Mouse (Mus musculus): ENCODE data around the gene Elane. TPM values are rescaled to one million over a fixed set of nuclear protein-coding genes. Genes with fewer than 3 reads are reported as not detected.

The Elane gene
- polyA plus RNA-seq, 1 experiment from 2014 or later = 0.92 TPM

DNA sequence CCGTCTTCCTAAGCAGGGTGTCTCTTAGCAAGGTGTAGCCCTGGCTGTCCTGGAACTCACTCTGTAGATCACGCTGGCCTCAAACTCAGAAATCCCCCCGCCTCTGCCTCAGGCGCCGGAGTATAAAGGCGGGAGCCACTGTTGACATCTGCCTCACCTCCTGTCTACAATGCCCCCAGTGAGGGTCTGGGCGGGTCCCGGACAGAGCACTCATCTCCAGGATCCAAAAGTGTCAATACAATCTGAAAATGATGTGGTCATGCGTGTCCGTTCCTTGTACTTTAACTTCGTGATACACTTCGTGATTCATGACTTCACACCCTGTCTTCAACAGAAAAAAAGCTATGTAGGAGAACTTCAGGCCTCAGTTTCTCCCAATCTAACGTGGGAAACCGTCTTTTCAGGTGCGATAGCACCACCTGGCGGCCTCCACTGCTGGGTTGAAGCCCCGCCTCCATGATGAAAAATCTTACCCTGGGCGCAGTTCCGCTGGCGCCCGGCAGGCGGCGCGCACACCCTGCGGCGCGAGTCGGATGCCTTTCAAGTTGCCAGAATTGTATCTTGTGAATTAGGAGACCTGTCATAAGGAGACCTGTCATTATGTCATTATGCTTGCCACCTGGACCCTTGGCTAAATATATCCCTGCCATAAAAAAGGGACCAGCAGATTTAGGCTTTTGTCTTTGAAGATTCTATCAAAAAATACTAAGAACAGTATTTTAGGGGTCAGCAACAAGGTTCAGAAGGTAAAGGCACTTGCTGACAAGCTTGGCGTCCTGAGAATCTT lies 39.1 kb downstream of the Elane start:
- Histone ChIP-seq H3K27ac (ENCODE audit: low read length) (peak overlapping the region; percentile 95; the same call in 1 of the 2 replicates), H3K4me1 (ENCODE audit: insufficient read depth, low read depth, low read length) (peaks cover 24% of the 10 kb centered on the region), H3K9me3 (ENCODE audit: low read length) (no peaks in the 10 kb centered on the region), H3K27me3 (replicated peaks; ENCODE audit: insufficient read depth, low read length) (peaks cover 26% of the 10 kb centered on the region), H3K36me3 (ENCODE audit: insufficient read depth, low read length) (no peaks in the 10 kb centered on the region), H3K4me2 (replicated peaks; ENCODE audit: low read depth, low read length) (peak overlapping the region; percentile 90; the same call in 1 of the 2 replicates), H3K4me3 (ENCODE audit: low read depth, low read length) (no peak overlapping the region), H3K9ac (replicated peaks; ENCODE audit: low read depth) (no peak overlapping the region)
- peak; percentile 10; the same call in 1 of the 2 replicates for ATAC-seq
- DNase-seq (ENCODE audit: low spot score) = peak; percentile 89
- peak; percentile 100 for TF ChIP-seq CTCF (IDR thresholded peaks at IDR 0.05)
- TF ChIP-seq EP300 (IDR thresholded peaks at IDR 0.05) = no peak
- WGBS = 11% methylated on average over 29 of the region's 29 CpGs

DNA sequence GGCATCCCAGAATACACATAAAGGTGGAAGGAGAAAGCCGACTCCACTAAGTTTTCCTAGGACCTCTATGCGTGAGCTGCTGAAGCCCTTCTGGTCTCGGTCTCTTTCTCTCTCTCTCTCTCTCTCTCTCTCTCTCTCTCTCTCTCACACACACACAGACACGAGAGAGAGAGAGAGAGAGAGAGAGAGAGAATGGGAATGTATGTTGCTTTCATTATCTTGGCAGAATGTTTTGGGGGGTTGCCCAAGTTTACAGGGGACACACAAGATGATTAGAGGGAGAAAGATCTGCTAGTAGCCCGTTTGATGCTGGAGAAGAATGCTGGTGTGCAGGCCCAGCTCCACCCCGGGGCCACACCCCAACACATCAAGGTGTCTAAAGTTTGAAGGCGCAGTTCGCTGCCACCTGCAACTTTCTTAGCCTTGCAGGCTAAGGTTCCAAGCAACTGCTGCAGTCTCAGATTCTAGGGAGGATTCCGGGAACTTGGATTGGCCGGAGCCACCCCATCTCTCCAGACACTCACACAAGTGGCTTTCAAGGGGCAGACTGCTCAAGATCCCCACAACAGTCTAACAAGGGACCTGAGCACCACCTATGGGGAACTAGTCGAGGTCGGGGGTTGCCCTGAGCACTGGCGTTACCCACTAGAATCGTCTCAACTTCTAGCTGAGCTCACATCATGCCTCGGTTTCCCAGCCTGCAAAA lies 39.9 kb downstream of the Elane start:
- peak overlapping the region; percentile 83; the same call in 1 of the 2 replicates for H3K9ac ChIP-seq (replicated peaks; ENCODE audit: low read depth)
- no peak for TF ChIP-seq EP300 (IDR thresholded peaks at IDR 0.05)
- 0 out of 2 replicates have a peak, but pooled peaks have one; percentile 9 for TF ChIP-seq CTCF (IDR thresholded peaks at IDR 0.05)
- no peaks in the 10 kb centered on the region for H3K9me3 ChIP-seq (ENCODE audit: low read length)
- H3K4me2 ChIP-seq (replicated peaks; ENCODE audit: low read depth, low read length) = peak overlapping the region; percentile 90
- H3K36me3 ChIP-seq (ENCODE audit: insufficient read depth, low read length) = peaks cover 4% of the 10 kb centered on the region; the same call in 1 of the 2 replicates
- H3K4me3 ChIP-seq (ENCODE audit: low read depth, low read length) = peak overlapping the region; percentile 78
- DNase-seq (ENCODE audit: low spot score) (no peak), ATAC-seq (no peak)
- peak overlapping the region; percentile 95 for H3K27ac ChIP-seq (ENCODE audit: low read length)
- H3K4me1 ChIP-seq (ENCODE audit: insufficient read depth, low read depth, low read length) = peaks cover 24% of the 10 kb centered on the region
- 5% methylated on average over 14 of the region's 15 CpGs for WGBS
- peaks cover 18% of the 10 kb centered on the region for H3K27me3 ChIP-seq (replicated peaks; ENCODE audit: insufficient read depth, low read length)

DNA sequence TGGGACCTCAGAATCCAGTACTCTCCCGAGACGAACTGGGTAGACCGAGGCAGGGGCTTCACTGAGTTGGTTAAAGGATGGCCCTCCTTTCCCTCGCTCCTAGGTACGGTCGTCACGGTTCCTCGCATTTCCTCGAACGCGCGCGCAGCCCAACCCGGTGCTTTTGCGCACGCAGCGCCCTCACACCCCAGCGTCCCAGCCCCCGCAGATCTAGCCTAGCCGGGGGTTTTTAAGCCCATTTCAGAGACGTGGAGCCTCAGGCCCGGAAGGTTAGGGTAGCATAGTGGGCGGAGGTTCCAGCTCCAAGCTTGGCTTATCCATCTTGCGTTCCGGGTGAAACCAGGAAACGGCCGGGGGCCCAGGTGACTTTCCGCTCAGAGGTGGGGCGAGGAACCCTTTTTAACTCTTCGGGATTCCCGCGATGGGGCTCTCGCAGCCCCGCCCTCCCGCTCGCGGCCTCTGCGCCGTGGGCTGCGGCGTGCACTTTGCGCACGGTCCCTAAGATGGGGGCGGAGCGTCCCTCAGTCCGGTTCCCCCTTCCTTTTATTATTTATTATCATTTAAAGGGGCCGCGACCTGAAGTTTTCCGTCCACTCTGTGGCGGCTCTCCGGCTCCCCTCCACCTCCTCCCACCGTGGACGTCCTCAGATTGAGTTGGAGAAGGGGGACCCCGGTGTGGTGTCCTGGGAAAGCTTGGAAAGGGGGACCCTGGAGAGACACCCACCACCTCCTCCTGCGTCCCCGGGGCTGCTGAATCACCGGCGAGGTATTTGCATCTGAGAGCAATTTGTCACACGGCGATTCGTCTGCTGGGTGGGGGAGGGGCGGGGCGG lies 40.7 kb downstream of the Elane start, which contains the start of gene Arid3a:
TSS of gene Arid3a (plus strand) at position 553 of the 833 bp plus-strand sequence.
- TF ChIP-seq EP300 (IDR thresholded peaks at IDR 0.05) = 0 out of 2 replicates have a peak, but pooled peaks have one; percentile 34
- TF ChIP-seq CTCF (IDR thresholded peaks at IDR 0.05) = no peak
- Histone ChIP-seq H3K4me3 (ENCODE audit: low read depth, low read length) (peak within 1 kb of the TSS; percentile 78), H3K9ac (replicated peaks; ENCODE audit: low read depth) (peak within 1 kb of the TSS; percentile 83), H3K4me2 (replicated peaks; ENCODE audit: low read depth, low read length) (peak within 1 kb of the TSS; percentile 90), H3K27me3 (replicated peaks; ENCODE audit: insufficient read depth, low read length) (peaks cover 10% of the 10 kb centered on the region; the same call in 1 of the 2 replicates), H3K9me3 (ENCODE audit: low read length) (no peaks in the 10 kb centered on the region), H3K4me1 (ENCODE audit: insufficient read depth, low read depth, low read length) (peaks cover 18% of the 10 kb centered on the region), H3K36me3 (ENCODE audit: insufficient read depth, low read length) (peaks cover 12% of the 10 kb centered on the region; the same call in 1 of the 2 replicates), H3K27ac (ENCODE audit: low read length) (peak within 1 kb of the TSS; percentile 95)
- peak; percentile 81 for ATAC-seq
- under 1% methylated on average over 61 of the region's 63 CpGs for WGBS
- peak; percentile 97 for DNase-seq (ENCODE audit: low spot score)

DNA sequence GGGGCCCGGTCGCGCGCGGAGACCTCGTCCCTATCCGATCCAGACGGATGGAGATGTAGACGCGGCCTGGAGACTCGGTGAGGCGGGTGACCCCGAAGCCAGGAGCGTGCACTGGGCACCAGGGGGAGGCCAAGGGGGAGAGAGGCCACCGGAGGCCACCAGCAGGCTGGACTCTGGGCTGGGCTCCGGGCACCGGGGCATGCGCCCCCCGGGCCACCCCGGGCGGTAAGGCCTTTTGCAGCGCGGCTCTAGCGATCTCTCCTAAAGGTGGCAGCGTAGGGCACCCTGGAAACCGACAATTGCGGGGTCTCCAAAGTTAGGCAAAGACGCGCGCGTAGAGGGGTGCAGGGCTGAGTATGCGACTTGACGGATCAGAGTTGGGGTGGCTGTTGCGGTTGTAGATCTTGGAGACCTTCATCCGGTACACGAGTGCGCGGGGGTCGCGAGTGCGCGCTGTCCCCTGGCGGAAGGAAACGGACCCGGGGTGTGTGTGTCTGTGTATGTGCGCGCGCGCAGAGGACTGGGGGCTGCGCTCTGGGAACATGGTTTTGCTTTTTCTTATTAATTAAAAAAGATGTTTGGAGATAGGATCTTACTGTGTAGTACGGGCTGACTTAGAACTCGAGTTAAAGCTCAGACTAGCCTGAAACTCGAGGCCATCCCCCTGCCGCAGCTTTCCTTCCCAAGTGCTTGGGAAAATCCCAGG lies 41.4 kb downstream of the Elane start:
- DNase-seq (ENCODE audit: low spot score) (peak; percentile 65), ATAC-seq (peak; percentile 44)
- H3K27me3 ChIP-seq (replicated peaks; ENCODE audit: insufficient read depth, low read length) = peaks cover 3% of the 10 kb centered on the region; the same call in 1 of the 2 replicates
- H3K4me2 ChIP-seq (replicated peaks; ENCODE audit: low read depth, low read length) = peak overlapping the region; percentile 90
- peak overlapping the region; percentile 78 for H3K4me3 ChIP-seq (ENCODE audit: low read depth, low read length)
- WGBS = 0% methylated on average over 52 of the region's 54 CpGs
- H3K9me3 ChIP-seq (ENCODE audit: low read length) = no peaks in the 10 kb centered on the region
- H3K27ac ChIP-seq (ENCODE audit: low read length) = peak overlapping the region; percentile 95
- TF ChIP-seq EP300 (IDR thresholded peaks at IDR 0.05) (no peak), CTCF (IDR thresholded peaks at IDR 0.05) (peak; percentile 50)
- peaks cover 12% of the 10 kb centered on the region; the same call in 1 of the 2 replicates for H3K36me3 ChIP-seq (ENCODE audit: insufficient read depth, low read length)
- peak overlapping the region; percentile 83 for H3K9ac ChIP-seq (replicated peaks; ENCODE audit: low read depth)
- H3K4me1 ChIP-seq (ENCODE audit: insufficient read depth, low read depth, low read length) = peaks cover 22% of the 10 kb centered on the region

DNA sequence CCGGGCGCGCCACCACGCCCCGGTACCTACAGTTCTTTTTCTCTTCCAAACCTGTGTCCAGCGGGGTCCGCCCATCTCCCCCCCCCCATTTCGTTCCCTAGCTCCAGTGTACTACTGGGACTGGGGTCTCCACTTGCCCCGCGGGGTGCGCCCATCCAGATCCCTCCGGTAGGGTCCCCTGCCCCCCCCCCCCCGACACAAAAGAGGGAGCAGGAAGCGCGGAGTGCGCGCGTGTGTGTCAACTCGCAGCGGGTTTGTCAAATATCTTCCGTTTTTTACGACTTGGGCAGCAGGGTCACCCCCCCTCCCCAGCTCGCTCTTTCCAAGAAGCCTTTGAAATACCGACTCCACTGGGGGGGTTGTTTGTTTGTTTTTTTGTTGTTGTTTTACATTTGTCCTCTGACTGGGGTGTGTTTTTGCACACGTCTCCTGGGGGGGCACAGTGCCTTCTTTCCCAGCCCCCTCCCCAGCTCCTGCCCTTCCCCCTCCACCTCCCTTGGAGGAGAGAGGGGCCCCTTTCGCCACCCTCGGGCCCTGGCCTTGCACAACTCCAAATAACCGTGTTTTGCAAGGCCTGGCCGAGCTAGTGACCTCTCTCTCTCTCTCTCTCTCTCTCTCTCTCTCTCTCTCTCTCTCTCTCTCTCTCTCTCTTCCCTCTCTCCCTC lies 42.1 kb downstream of the Elane start:
- H3K4me3 ChIP-seq (ENCODE audit: low read depth, low read length) = peak overlapping the region; percentile 78
- H3K27me3 ChIP-seq (replicated peaks; ENCODE audit: insufficient read depth, low read length) = no peaks in the 10 kb centered on the region
- DNase-seq (ENCODE audit: low spot score) (peak; percentile 87), ATAC-seq (peak; percentile 16; the same call in 1 of the 2 replicates)
- H3K36me3 ChIP-seq (ENCODE audit: insufficient read depth, low read length) = peaks cover 12% of the 10 kb centered on the region; the same call in 1 of the 2 replicates
- no peaks in the 10 kb centered on the region for H3K9me3 ChIP-seq (ENCODE audit: low read length)
- H3K4me1 ChIP-seq (ENCODE audit: insufficient read depth, low read depth, low read length) = peaks cover 29% of the 10 kb centered on the region
- TF ChIP-seq CTCF (IDR thresholded peaks at IDR 0.05) (no peak), EP300 (IDR thresholded peaks at IDR 0.05) (no peak)
- peak overlapping the region; percentile 83 for H3K9ac ChIP-seq (replicated peaks; ENCODE audit: low read depth)
- peak overlapping the region; percentile 90 for H3K4me2 ChIP-seq (replicated peaks; ENCODE audit: low read depth, low read length)
- peak overlapping the region; percentile 95 for H3K27ac ChIP-seq (ENCODE audit: low read length)
- WGBS = 2% methylated on average over 25 of the region's 29 CpGs

All from lung, postnatal 0 days (tissue).